Mouse (Mus musculus) stomach, embryonic 14.5 days (tissue): Measurements from ENCODE around the gene 5730480H06Rik. TPM values are rescaled to one million over a fixed set of nuclear protein-coding genes. Genes with fewer than 3 reads are reported as not detected.

Source experiments
- ATAC-seq: fragments of 200-750 bp; cut with Nextera tagmentation; 2 replicates; pipeline ENCODE4 v1.8.0; 2017; ENCODE audit warnings: low read depth, moderate TSS enrichment; ENCODE audit not compliant: insufficient number of reproducible peaks, insufficient read depth, low FRiP score
- H3K27ac ChIP-seq: fragments of 300-500 bp; sonication (generic); 2 replicates; pipeline ENCODE4 v1.5.1; 2014; ENCODE audit warnings: mild to moderate bottlenecking, low read length, moderate library complexity, mixed read lengths
- H3K27me3 ChIP-seq: fragments of 300-500 bp; sonication (generic); 2 replicates; pipeline ENCODE4 v1.6.1; 2014; ENCODE audit warnings: low read length, control low read depth, mixed read lengths; ENCODE audit not compliant: control insufficient read depth, insufficient read depth
- H3K36me3 ChIP-seq: fragments of 300-500 bp; sonication (generic); 2 replicates; pipeline ENCODE4 v1.6.1; 2014; ENCODE audit warnings: mild to moderate bottlenecking, control low read depth, low read length, moderate library complexity, mixed read lengths; ENCODE audit not compliant: control insufficient read depth, insufficient read depth
- H3K4me1 ChIP-seq: fragments of 300-500 bp; sonication (generic); 2 replicates; pipeline ENCODE4 v1.6.1; 2014; ENCODE audit warnings: low read length, control low read depth, mixed read lengths; ENCODE audit not compliant: control insufficient read depth, insufficient read depth
- H3K4me2 ChIP-seq: fragments of 300-500 bp; sonication (generic); replicated peaks from 2 replicates; pipeline ENCODE4 v1.6.1; 2014; ENCODE audit warnings: low read depth, low read length, control low read depth
- H3K4me3 ChIP-seq: fragments of 300-500 bp; sonication (generic); 2 replicates; pipeline ENCODE4 v1.5.1; 2014; ENCODE audit warnings: low read depth, low read length, control low read depth
- H3K9ac ChIP-seq: fragments of 300-500 bp; sonication (generic); replicated peaks from 2 replicates; pipeline ENCODE4 v1.6.1; 2014; ENCODE audit warnings: low read depth, mild to moderate bottlenecking, control low read depth, low read length, moderate library complexity, mixed read lengths
- H3K9me3 ChIP-seq: fragments of 300-500 bp; sonication (generic); 2 replicates; pipeline ENCODE4 v1.6.1; 2016; ENCODE audit warnings: low read depth, low read length, control low read depth; ENCODE audit not compliant: control insufficient read depth
- WGBS: fragments of 180-500 bp; shearing (Covaris S2); extraction: QIAGEN DNeasy Blood & Tissue Kit; methylation state at CpG from one replicate; pipeline ENCODE4 v1.1.7; 2014; 5-methylcytosine and 5-hydroxymethylcytosine counted together
- polyA plus RNA-seq: library from polyadenylated mRNA; unstranded; fragments of >200 nt; fragmentation: Nextera tagmentation; extraction: Ambion mirVana; gene quantifications from 2 replicates; pipeline ENCODE4 v1.2.1, GENCODE M21; 2014

The 5730480H06Rik gene
- polyA plus RNA-seq, 1 experiment from 2014 or later = 28.9 TPM

DNA sequence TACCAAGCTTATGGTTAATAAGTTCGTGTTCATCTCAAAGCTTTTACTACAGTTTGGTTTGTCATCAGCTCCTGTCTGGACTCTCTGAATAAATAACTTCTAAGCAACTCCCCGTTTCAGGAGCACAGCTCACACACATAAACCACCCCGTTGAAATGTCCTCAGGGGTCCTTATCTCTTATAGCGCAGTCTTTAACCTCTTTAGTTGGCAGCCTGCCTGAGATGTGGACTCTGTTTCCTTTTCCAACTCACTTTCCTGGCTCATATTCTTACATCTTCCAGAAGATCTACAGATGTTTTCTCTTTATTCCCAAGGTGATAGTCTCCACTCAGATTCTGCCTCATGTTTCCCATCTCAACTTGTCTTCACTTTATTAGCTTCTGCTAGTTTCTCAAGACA lies 80.5 kb downstream of the 5730480H06Rik start:
- Histone ChIP-seq H3K9ac (no peak overlapping the region), H3K9me3 (no peaks in the 10 kb centered on the region), H3K27me3 (no peaks in the 10 kb centered on the region), H3K4me3 (no peak overlapping the region), H3K4me2 (no peak overlapping the region), H3K27ac (no peak overlapping the region), H3K4me1 (no peaks in the 10 kb centered on the region), H3K36me3 (no peaks in the 10 kb centered on the region)
- 67% methylated on average over 4 of the region's 4 CpGs for WGBS
- no peak for ATAC-seq

- Histone ChIP-seq H3K4me3 (no peak overlapping the region), H3K27ac (no peak overlapping the region), H3K36me3 (no peaks in the 10 kb centered on the region), H3K4me2 (no peak overlapping the region), H3K4me1 (no peaks in the 10 kb centered on the region), H3K27me3 (no peaks in the 10 kb centered on the region), H3K9me3 (no peaks in the 10 kb centered on the region), H3K9ac (no peak overlapping the region)
- 60% methylated on average over 5 of the region's 5 CpGs for WGBS
- ATAC-seq = no peak
These were observed 82.6 kb downstream of the 5730480H06Rik start for GRCm38 (mm10) chr5:48410348-48410747.

DNA sequence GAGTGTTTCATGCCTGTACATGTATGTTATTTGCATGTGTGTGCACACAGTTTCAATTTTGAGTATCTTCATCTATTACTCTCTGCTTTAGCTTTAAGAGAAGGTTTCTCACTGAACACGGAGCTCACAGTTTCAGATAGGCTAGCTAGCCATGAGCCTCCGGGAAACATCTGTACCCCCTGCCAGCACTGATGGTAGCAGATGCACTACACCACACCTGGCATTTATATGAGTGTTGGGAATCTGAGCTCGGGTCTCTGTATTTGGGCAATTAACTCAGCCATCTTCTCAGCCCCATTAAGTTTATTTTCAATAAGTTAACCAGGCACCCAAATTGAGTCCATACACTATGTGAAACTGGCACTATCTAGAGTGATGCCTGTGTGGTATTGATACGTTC lies 83.7 kb downstream of the 5730480H06Rik start:
- ATAC-seq = no peak

DNA sequence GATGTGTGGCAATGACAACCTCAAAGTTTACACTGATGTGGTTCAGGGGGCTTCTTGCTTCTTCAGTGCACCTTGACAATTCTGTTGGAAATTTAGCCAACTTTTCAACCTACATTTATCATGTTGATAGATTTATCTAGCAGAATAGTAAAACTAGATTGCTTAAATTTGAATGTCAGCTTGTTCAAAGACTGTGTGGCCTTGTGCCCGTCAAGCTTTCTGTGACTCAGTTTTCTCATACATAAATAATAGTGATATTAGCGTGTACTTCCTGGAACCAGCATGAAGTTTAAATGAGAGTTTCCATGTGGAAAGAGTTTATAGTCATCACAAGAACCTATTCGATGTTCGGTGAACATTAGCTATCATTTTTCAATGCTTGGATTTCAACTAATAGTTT lies 84.5 kb downstream of the 5730480H06Rik start:
- no peak overlapping the region for H3K27ac ChIP-seq
- ATAC-seq = no peak
- H3K9ac ChIP-seq = no peak overlapping the region
- no peaks in the 10 kb centered on the region for H3K9me3 ChIP-seq
- H3K27me3 ChIP-seq = no peaks in the 10 kb centered on the region
- H3K36me3 ChIP-seq = no peaks in the 10 kb centered on the region
- H3K4me1 ChIP-seq = no peaks in the 10 kb centered on the region
- WGBS = 94% methylated on average over 4 of the region's 4 CpGs
- no peak overlapping the region for H3K4me3 ChIP-seq
- no peak overlapping the region for H3K4me2 ChIP-seq

More for the DNA sequence above, 83.7 kb downstream of the 5730480H06Rik start:
- Histone ChIP-seq H3K9ac (no peak overlapping the region), H3K27me3 (no peaks in the 10 kb centered on the region), H3K4me1 (no peaks in the 10 kb centered on the region), H3K4me3 (no peak overlapping the region), H3K27ac (no peak overlapping the region), H3K9me3 (no peaks in the 10 kb centered on the region), H3K36me3 (no peaks in the 10 kb centered on the region), H3K4me2 (no peak overlapping the region)
- WGBS = 84% methylated on average over 4 of the region's 4 CpGs

GRCm38 (mm10) chr5:48419741-48420140 lies 92.0 kb downstream of the 5730480H06Rik start:
- H3K36me3 ChIP-seq = no peaks in the 10 kb centered on the region
- no peaks in the 10 kb centered on the region for H3K9me3 ChIP-seq
- H3K4me1 ChIP-seq = no peaks in the 10 kb centered on the region
- no peaks in the 10 kb centered on the region for H3K27me3 ChIP-seq
- 95% methylated on average over 2 of the region's 2 CpGs for WGBS
- ATAC-seq = no peak
- H3K9ac ChIP-seq = no peak overlapping the region
- no peak overlapping the region for H3K27ac ChIP-seq
- no peak overlapping the region for H3K4me2 ChIP-seq
- no peak overlapping the region for H3K4me3 ChIP-seq

GRCm38 (mm10) chr5:48421957-48422356 lies 94.2 kb downstream of the 5730480H06Rik start:
- no peaks in the 10 kb centered on the region for H3K4me1 ChIP-seq
- H3K36me3 ChIP-seq = no peaks in the 10 kb centered on the region
- no peak overlapping the region for H3K9ac ChIP-seq
- H3K9me3 ChIP-seq = no peaks in the 10 kb centered on the region
- 86% methylated on average over 1 of the region's 1 CpGs for WGBS
- H3K27ac ChIP-seq = no peak overlapping the region
- no peak overlapping the region for H3K4me2 ChIP-seq
- no peaks in the 10 kb centered on the region for H3K27me3 ChIP-seq
- ATAC-seq = no peak
- no peak overlapping the region for H3K4me3 ChIP-seq

GRCm38 (mm10) chr5:48430459-48430858 lies 102.7 kb downstream of the 5730480H06Rik start:
- H3K4me3 ChIP-seq = no peak overlapping the region
- no peak overlapping the region for H3K27ac ChIP-seq
- H3K9ac ChIP-seq = no peak overlapping the region
- H3K9me3 ChIP-seq = no peaks in the 10 kb centered on the region
- no peaks in the 10 kb centered on the region for H3K27me3 ChIP-seq
- H3K36me3 ChIP-seq = no peaks in the 10 kb centered on the region
- no peak for ATAC-seq
- no peaks in the 10 kb centered on the region for H3K4me1 ChIP-seq
- H3K4me2 ChIP-seq = no peak overlapping the region

DNA sequence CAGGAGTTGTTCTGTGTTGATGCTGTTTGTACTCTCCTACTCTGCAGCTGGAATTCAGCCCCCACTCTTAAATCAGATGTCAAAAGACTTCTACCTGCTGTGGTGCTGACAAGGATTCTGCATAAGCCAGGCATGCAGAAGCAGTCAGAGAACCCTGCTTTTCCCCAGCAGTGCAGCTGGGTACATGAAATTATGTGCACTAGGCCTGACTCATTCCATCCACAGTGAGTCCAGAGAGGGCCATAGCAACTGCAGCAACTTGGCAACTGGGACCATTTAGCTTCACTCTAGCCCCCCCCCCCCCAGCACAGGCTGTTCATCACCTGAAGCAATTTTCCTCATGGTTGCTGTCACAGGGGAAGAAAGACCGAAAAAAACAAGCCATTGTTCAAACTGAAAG lies 121.1 kb downstream of the 5730480H06Rik start:
- H3K36me3 ChIP-seq = no peaks in the 10 kb centered on the region
- no peak overlapping the region for H3K9ac ChIP-seq
- H3K9me3 ChIP-seq = no peaks in the 10 kb centered on the region
- ATAC-seq = no peak
- H3K27ac ChIP-seq = no peak overlapping the region
- H3K27me3 ChIP-seq = no peaks in the 10 kb centered on the region
- 73% methylated on average over 1 of the region's 1 CpGs for WGBS
- no peaks in the 10 kb centered on the region for H3K4me1 ChIP-seq
- no peak overlapping the region for H3K4me3 ChIP-seq
- no peak overlapping the region for H3K4me2 ChIP-seq

- no peak for ATAC-seq
- 64% methylated on average over 2 of the region's 2 CpGs for WGBS
These were observed 132.5 kb downstream of the 5730480H06Rik start for GRCm38 (mm10) chr5:48460221-48460620.

More at GRCm38 (mm10) chr5:48460221-48460620, 132.5 kb downstream of the 5730480H06Rik start:
- Histone ChIP-seq H3K36me3 (no peaks in the 10 kb centered on the region), H3K4me2 (no peak overlapping the region), H3K9ac (no peak overlapping the region), H3K4me3 (no peak overlapping the region), H3K27ac (no peak overlapping the region), H3K27me3 (no peaks in the 10 kb centered on the region), H3K4me1 (no peaks in the 10 kb centered on the region), H3K9me3 (no peaks in the 10 kb centered on the region)
